Mouse (Mus musculus): ENCODE results near the gene Lias. TPM values are rescaled to one million over a fixed set of nuclear protein-coding genes. Genes with fewer than 3 reads are reported as not detected.

The Lias gene
- 59.4 and 70.3 TPM in 2 replicates for polyA plus RNA-seq (2015; fragmentation: Nextera tagmentation; extraction: Ambion mirVana)

DNA sequence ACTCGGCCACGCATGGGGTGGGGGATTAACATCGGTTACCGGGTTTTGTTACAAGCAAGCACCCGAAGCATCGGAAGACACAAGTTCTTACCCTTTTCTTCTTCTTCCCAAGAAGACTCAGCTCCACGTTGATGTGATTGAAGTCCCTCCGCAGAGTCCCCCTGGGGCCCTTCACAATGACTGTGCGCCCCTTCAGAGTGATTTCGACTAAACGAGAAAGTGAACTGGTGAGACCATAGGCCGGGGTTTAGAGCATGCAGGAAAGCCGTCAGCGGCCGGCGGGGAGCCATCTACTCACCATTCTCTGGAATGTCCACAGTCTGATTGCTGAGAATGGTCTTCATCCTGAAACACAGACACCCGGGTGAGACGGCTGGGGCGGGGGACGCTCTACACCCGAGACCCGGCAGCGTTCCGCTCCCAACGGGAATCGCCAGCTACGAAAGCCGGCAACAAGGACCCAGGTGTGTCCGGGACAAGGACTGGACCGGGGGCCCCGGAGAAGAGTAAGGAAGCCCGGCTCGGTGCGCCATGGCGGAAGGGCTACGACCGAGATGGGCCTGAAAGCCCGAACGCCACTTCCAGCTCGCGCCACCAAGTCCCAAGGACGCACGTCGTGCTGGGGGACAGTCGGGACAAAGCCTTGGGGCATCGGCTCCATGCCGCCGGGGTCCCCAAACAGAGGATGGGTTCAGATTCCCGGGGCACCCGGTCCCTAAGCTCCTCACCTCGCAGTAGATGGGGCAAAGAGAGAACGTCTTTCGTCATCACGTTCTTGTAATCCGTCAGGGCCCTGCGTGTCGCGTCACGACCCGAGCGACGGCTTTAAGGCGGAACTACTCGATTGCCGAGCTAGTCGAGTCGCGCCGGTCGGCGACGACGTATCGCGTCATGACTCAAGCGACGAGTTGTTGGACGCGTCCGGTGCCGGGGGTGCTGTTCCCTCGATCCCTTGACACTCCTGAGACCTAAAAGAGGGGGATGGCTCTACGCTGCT lies at the start of gene Lias, which contains the start of gene Rpl9:
Lias (plus strand) TSS at position 850 of the 997 bp plus-strand sequence.
Rpl9 (minus strand) TSS at position 797 of the 997 bp plus-strand sequence.
- peak; percentile 97 for ATAC-seq
- peaks cover 45% of the 10 kb centered on the region for H3K36me3 ChIP-seq
- peak within 1 kb of the TSS; percentile 93 for H3K27ac ChIP-seq
- H3K4me1 ChIP-seq (replicated peaks) = peaks cover 37% of the 10 kb centered on the region
- H3K9ac ChIP-seq (replicated peaks) = peak within 1 kb of the TSS; percentile 99
- no peaks in the 10 kb centered on the region for H3K9me3 ChIP-seq
- H3K4me3 ChIP-seq (replicated peaks) = peak within 1 kb of the TSS; percentile 98
- under 1% methylated on average over 83 of the region's 83 CpGs for WGBS
- H3K4me2 ChIP-seq (replicated peaks) = peak within 1 kb of the TSS; percentile 90
- no peaks in the 10 kb centered on the region for H3K27me3 ChIP-seq

DNA sequence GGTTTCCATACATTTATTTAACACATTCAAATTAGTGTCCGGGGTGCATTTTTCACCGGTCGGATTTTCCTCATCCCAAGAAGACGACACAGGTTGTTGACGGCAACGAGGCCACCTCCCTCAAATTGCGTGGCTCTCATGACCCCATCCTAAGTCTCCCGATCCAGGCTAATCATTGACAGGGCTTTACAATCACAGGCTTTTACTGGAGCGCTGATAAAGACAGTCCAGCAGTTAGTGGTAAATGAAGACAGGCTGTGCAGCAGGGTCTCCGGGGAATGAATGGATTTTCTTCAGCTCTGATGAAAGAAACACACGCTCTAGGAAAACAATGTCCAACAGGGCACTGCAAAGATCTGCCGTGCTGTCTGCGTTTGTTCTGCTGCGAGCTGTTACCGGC lies 43.1 kb upstream of the Lias start, which contains the start of gene Klb:
Klb (plus strand) TSS at position 147 of the 400 bp plus-strand sequence.
- Histone ChIP-seq H3K9me3 (no peaks in the 10 kb centered on the region), H3K27ac (no peak within 1 kb of the TSS), H3K4me1 (replicated peaks) (no peaks in the 10 kb centered on the region), H3K27me3 (no peaks in the 10 kb centered on the region), H3K9ac (replicated peaks) (no peak within 1 kb of the TSS), H3K4me2 (replicated peaks) (peak within 1 kb of the TSS; percentile 25), H3K36me3 (no peaks in the 10 kb centered on the region), H3K4me3 (replicated peaks) (no peak within 1 kb of the TSS)
- no peak for ATAC-seq
- 55% methylated on average over 15 of the region's 15 CpGs for WGBS

GRCm38 (mm10) chr5:65350508-65350907 lies 40.8 kb upstream of the Lias start:
- Histone ChIP-seq H3K9ac (replicated peaks) (no peak overlapping the region), H3K9me3 (0 out of 2 replicates have a peak, but pooled peaks cover 3% of the 10 kb centered on the region), H3K27me3 (no peaks in the 10 kb centered on the region), H3K4me3 (replicated peaks) (no peak overlapping the region), H3K4me2 (replicated peaks) (no peak overlapping the region), H3K36me3 (no peaks in the 10 kb centered on the region), H3K27ac (no peak overlapping the region), H3K4me1 (replicated peaks) (no peaks in the 10 kb centered on the region)
- no peak for ATAC-seq
- 78% methylated on average over 10 of the region's 10 CpGs for WGBS

- H3K27me3 ChIP-seq = no peaks in the 10 kb centered on the region
- no peak overlapping the region for H3K9ac ChIP-seq (replicated peaks)
- H3K4me3 ChIP-seq (replicated peaks) = no peak overlapping the region
- no peak overlapping the region for H3K27ac ChIP-seq
- no peak overlapping the region for H3K4me2 ChIP-seq (replicated peaks)
- no peak for ATAC-seq
- H3K9me3 ChIP-seq = 0 out of 2 replicates have a peak, but pooled peaks cover 3% of the 10 kb centered on the region
- no peaks in the 10 kb centered on the region for H3K4me1 ChIP-seq (replicated peaks)
- no peaks in the 10 kb centered on the region for H3K36me3 ChIP-seq
- 94% methylated on average over 3 of the region's 3 CpGs for WGBS
Observed at GRCm38 (mm10) chr5:65354097-65354496, 37.2 kb upstream of the Lias start.

DNA sequence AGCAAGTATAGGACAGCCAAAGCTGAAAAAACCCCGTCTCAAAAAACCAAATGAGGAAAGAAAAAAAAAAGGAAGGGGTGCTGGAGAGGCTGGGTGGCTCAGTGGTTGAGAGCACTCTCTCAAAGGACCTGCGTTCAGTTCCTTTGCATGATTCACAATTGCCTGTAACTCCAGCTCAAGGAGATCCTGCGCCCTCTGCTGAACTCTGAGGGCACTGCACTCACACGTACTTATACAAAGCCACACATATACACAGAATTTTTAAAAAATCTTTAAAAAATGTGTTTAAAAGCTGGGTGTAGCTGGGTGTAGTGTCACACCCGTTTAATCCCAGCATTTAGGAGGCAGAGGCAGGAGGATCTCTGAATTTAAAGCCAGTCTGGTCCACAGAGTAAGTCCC lies 36.3 kb upstream of the Lias start:
- H3K9me3 ChIP-seq = 0 out of 2 replicates have a peak, but pooled peaks cover 3% of the 10 kb centered on the region
- no peak overlapping the region for H3K27ac ChIP-seq
- H3K4me2 ChIP-seq (replicated peaks) = no peak overlapping the region
- no peaks in the 10 kb centered on the region for H3K4me1 ChIP-seq (replicated peaks)
- ATAC-seq = no peak
- H3K9ac ChIP-seq (replicated peaks) = no peak overlapping the region
- no peaks in the 10 kb centered on the region for H3K36me3 ChIP-seq
- no peak overlapping the region for H3K4me3 ChIP-seq (replicated peaks)
- H3K27me3 ChIP-seq = no peaks in the 10 kb centered on the region
- WGBS = 82% methylated on average over 5 of the region's 5 CpGs

DNA sequence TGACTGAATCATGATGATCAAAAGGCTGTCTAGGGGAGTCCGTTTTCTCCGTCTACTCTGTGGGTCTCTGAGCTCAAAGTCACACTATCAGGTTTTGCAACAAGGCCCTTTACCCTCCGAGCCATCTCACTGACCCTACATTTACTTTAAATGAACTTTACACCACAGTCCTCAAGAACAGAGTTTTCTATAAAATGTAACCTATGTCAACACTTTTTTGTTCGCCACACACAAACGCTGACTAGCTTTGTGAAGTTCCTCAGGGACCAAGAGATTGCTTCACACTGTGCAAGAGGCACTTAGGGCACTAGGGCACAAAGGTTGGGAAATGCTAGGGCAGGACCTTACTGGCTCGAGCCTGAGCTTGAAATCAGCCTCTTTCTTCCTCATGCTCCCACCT lies 34.4 kb upstream of the Lias start:
- H3K27ac ChIP-seq = no peak overlapping the region
- ATAC-seq = no peak
- 0 out of 2 replicates have a peak, but pooled peaks cover 3% of the 10 kb centered on the region for H3K9me3 ChIP-seq
- no peak overlapping the region for H3K9ac ChIP-seq (replicated peaks)
- H3K4me2 ChIP-seq (replicated peaks) = no peak overlapping the region
- H3K4me3 ChIP-seq (replicated peaks) = no peak overlapping the region
- H3K4me1 ChIP-seq (replicated peaks) = no peaks in the 10 kb centered on the region
- H3K27me3 ChIP-seq = no peaks in the 10 kb centered on the region
- WGBS = 84% methylated on average over 6 of the region's 6 CpGs
- H3K36me3 ChIP-seq = no peaks in the 10 kb centered on the region

GRCm38 (mm10) chr5:65357771-65358170 lies 33.5 kb upstream of the Lias start:
- H3K4me2 ChIP-seq (replicated peaks) = no peak overlapping the region
- 90% methylated on average over 3 of the region's 3 CpGs for WGBS
- H3K9ac ChIP-seq (replicated peaks) = no peak overlapping the region
- no peaks in the 10 kb centered on the region for H3K4me1 ChIP-seq (replicated peaks)
- H3K27me3 ChIP-seq = no peaks in the 10 kb centered on the region
- 0 out of 2 replicates have a peak, but pooled peaks cover 3% of the 10 kb centered on the region for H3K9me3 ChIP-seq
- H3K36me3 ChIP-seq = no peaks in the 10 kb centered on the region
- no peak for ATAC-seq
- H3K27ac ChIP-seq = no peak overlapping the region
- no peak overlapping the region for H3K4me3 ChIP-seq (replicated peaks)

- WGBS = 92% methylated on average over 11 of the region's 11 CpGs
- Histone ChIP-seq H3K4me3 (replicated peaks) (no peak overlapping the region), H3K9me3 (no peaks in the 10 kb centered on the region), H3K36me3 (no peaks in the 10 kb centered on the region), H3K27me3 (no peaks in the 10 kb centered on the region), H3K4me1 (replicated peaks) (no peaks in the 10 kb centered on the region), H3K4me2 (replicated peaks) (no peak overlapping the region), H3K9ac (replicated peaks) (no peak overlapping the region), H3K27ac (no peak overlapping the region)
- no peak for ATAC-seq
Observed at GRCm38 (mm10) chr5:65367837-65368236, 23.5 kb upstream of the Lias start.

DNA sequence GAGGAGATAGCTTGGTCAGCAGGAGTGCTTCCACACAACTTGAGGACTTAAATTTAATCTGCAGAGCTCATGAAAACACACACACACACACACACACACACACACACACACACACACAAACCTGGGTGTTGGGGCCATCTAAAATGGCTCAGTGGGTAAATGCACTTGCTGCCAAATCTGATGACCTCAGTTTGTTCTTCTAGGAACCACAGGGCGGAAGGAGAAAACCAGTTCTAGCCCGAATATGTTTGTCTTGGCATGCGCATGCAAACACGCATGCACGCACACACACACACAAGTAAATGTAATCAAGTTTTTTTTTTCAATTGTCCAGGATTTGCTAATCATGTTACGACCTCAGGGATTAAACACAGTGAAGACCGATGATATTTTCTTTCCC lies 19.7 kb upstream of the Lias start:
- H3K4me1 ChIP-seq (replicated peaks) = no peaks in the 10 kb centered on the region
- no peaks in the 10 kb centered on the region for H3K36me3 ChIP-seq
- H3K4me3 ChIP-seq (replicated peaks) = no peak overlapping the region
- 90% methylated on average over 7 of the region's 7 CpGs for WGBS
- H3K27ac ChIP-seq = no peak overlapping the region
- H3K4me2 ChIP-seq (replicated peaks) = no peak overlapping the region
- no peaks in the 10 kb centered on the region for H3K27me3 ChIP-seq
- H3K9ac ChIP-seq (replicated peaks) = no peak overlapping the region
- H3K9me3 ChIP-seq = no peaks in the 10 kb centered on the region
- ATAC-seq = no peak

GRCm38 (mm10) chr5:65374746-65375145 lies 16.6 kb upstream of the Lias start:
- Histone ChIP-seq H3K36me3 (no peaks in the 10 kb centered on the region), H3K9ac (replicated peaks) (no peak overlapping the region), H3K4me3 (replicated peaks) (no peak overlapping the region), H3K9me3 (no peaks in the 10 kb centered on the region), H3K27ac (no peak overlapping the region), H3K4me1 (replicated peaks) (no peaks in the 10 kb centered on the region), H3K27me3 (no peaks in the 10 kb centered on the region), H3K4me2 (replicated peaks) (no peak overlapping the region)
- WGBS = 81% methylated on average over 7 of the region's 7 CpGs
- ATAC-seq = no peak

GRCm38 (mm10) chr5:65385704-65386103 lies 5.6 kb upstream of the Lias start:
- peaks cover 21% of the 10 kb centered on the region for H3K4me1 ChIP-seq (replicated peaks)
- H3K27ac ChIP-seq = no peak overlapping the region
- no peak overlapping the region for H3K4me2 ChIP-seq (replicated peaks)
- H3K27me3 ChIP-seq = no peaks in the 10 kb centered on the region
- H3K9ac ChIP-seq (replicated peaks) = no peak overlapping the region
- no peak for ATAC-seq
- WGBS = 83% methylated on average over 2 of the region's 2 CpGs
- H3K36me3 ChIP-seq = peaks cover 46% of the 10 kb centered on the region
- H3K4me3 ChIP-seq (replicated peaks) = no peak overlapping the region
- no peaks in the 10 kb centered on the region for H3K9me3 ChIP-seq
